Comparison of ENCODE assay signal across 9 mouse cellular contexts in genomic region chr9:98690839-98691516, GRCm38 (mm10).
DNase-seq lines count a peak whose midpoint lies in the region; ATAC-seq lines count a peak whose summit lies in the region.
"Had no signal": no experiment of that assay in that cellular context is flagged by ENCODE, and none has a peak within 500 bp of the region (broad histone marks: within the 10 kb centered on the region; RNA-seq: fewer than 3 reads in every experiment).

No protein-coding gene starts in this region.

- H3K27ac ChIP-seq in embryonic facial prominence, embryonic 13.5 days: no peak overlapping the region
- H3K27ac ChIP-seq in embryonic facial prominence, embryonic 10.5 days (replicated peaks): no peak overlapping the region
- H3K27ac ChIP-seq in hindbrain, embryonic 15.5 days (replicated peaks): no peak overlapping the region
- H3K27ac ChIP-seq: liver, embryonic 14.5 days had no signal

- peaks cover 17% of the 10 kb centered on the region for H3K27me3 ChIP-seq in embryonic facial prominence, embryonic 13.5 days
- H3K27me3 ChIP-seq in embryonic facial prominence, embryonic 10.5 days (replicated peaks; ENCODE audit: low read depth, poor library complexity, severe bottlenecking): no peaks in the 10 kb centered on the region
- H3K27me3 ChIP-seq in hindbrain, embryonic 15.5 days: no peaks in the 10 kb centered on the region

- ATAC-seq in embryonic facial prominence, embryonic 13.5 days (ENCODE audit: insufficient number of reproducible peaks, insufficient read depth, low FRiP score, low TSS enrichment, low read depth): 0 out of 2 replicates have a peak, but pooled peaks have one; percentile 37
- 0 out of 2 replicates have a peak, but pooled peaks have one; percentile 66 for ATAC-seq in hindbrain, embryonic 15.5 days (ENCODE audit: low FRiP score, low read depth)
- no peak for ATAC-seq in granulocyte monocyte progenitor cell, adult 5-6 weeks (replicated peaks; ENCODE audit: poor library complexity, severe bottlenecking)

- no peaks in the 10 kb centered on the region for H3K9me3 ChIP-seq in embryonic facial prominence, embryonic 13.5 days
- no peaks in the 10 kb centered on the region for H3K9me3 ChIP-seq in embryonic facial prominence, embryonic 10.5 days
- H3K9me3 ChIP-seq in hindbrain, embryonic 15.5 days: no peaks in the 10 kb centered on the region

- no peaks in the 10 kb centered on the region for H3K36me3 ChIP-seq in embryonic facial prominence, embryonic 13.5 days
- no peaks in the 10 kb centered on the region for H3K36me3 ChIP-seq in embryonic facial prominence, embryonic 10.5 days (replicated peaks)
- no peaks in the 10 kb centered on the region for H3K36me3 ChIP-seq in hindbrain, embryonic 15.5 days

- no peak for DNase-seq in embryonic facial prominence, embryonic 10.5 days (ENCODE audit: low spot score)
- peak; percentile 16 for DNase-seq in thymus, postnatal 4 days
- DNase-seq in thymus, adult 18-20 months: no peak
- peak; percentile 37 for DNase-seq in left cerebral cortex, adult 11 months (ENCODE audit: low spot score)
- DNase-seq in right cerebral cortex, postnatal 36 days (ENCODE audit: low spot score in 2 of 2): peak; percentile 14 to 24

- WGBS in embryonic facial prominence, embryonic 13.5 days: 69% methylated on average over 14 of the region's 14 CpGs
- 83% methylated on average over 14 of the region's 14 CpGs for WGBS in embryonic facial prominence, embryonic 10.5 days
- 79% methylated on average over 14 of the region's 14 CpGs for WGBS in hindbrain, embryonic 15.5 days

- peaks cover 18% of the 10 kb centered on the region for H3K4me1 ChIP-seq in embryonic facial prominence, embryonic 13.5 days
- peaks cover 19% of the 10 kb centered on the region for H3K4me1 ChIP-seq in embryonic facial prominence, embryonic 10.5 days
- no peaks in the 10 kb centered on the region for H3K4me1 ChIP-seq in hindbrain, embryonic 15.5 days (replicated peaks)

- no peak overlapping the region for H3K4me2 ChIP-seq in embryonic facial prominence, embryonic 13.5 days
- no peak overlapping the region for H3K4me2 ChIP-seq in hindbrain, embryonic 15.5 days

- H3K9ac ChIP-seq in embryonic facial prominence, embryonic 13.5 days: no peak overlapping the region
- H3K9ac ChIP-seq in hindbrain, embryonic 15.5 days: no peak overlapping the region
- H3K9ac ChIP-seq: liver, embryonic 14.5 days had no signal

- no peak overlapping the region for H3K4me3 ChIP-seq in embryonic facial prominence, embryonic 13.5 days
- no peak overlapping the region for H3K4me3 ChIP-seq in embryonic facial prominence, embryonic 10.5 days
- no peak overlapping the region for H3K4me3 ChIP-seq in hindbrain, embryonic 15.5 days

Comparison
In these comparisons a context has a peak if more than half of its experiments do, and no peak if none do; other contexts are left out.
1. DNase-seq: peak in thymus, postnatal 4 days (single experiment), left cerebral cortex, adult 11 months (single experiment) and right cerebral cortex, postnatal 36 days (2 of 2); none in embryonic facial prominence, embryonic 10.5 days (single experiment) and thymus, adult 18-20 months (0 of 2).